Mouse (Mus musculus) T-cell, adult 2 months (primary cell): Measurements from ENCODE around the gene Psat1.

Experiments used
- DNase-seq: peaks from one replicate; pipeline ENCODE4 v3.0.0; 2022; ENCODE audit warnings: low spot score

Psat1 gene

DNA sequence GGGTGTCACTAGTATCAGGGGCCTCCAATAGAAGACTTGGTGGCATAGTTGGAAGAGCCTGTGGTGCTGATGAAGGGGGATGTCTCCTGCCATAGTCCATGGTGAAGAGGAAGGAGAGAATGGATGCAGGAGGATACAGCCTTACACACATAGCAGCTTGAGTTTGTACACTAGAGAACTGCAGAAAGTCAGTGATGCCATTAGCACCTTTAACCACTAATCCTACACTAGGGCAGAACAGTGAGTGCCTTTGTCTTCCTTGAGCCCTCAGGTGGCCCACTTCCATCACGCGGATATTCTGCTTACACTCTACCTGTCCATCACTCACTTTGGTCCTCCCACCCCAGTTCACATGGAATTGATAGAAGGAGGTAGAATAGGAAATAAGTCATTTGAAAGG is 83.0 kb downstream of the Psat1 start:
- no peak for DNase-seq

DNA sequence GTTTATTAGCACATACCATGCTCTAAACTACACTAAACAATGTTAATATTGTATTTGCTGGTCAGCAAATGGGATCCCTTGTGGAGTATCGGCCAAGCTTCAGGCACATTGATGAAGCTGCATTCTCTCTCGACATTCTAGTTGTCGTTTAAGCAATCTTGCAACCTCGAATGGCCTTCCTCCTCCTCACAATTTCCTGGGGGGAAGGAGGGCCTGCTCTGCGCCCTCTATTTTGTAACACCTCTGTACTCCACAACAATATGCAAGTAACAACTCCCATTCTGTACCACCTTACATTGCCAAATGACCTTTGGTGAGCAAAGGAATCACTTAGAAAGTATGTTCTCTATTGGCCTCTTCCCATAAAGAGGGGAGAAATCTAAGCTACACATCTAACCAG is 91.8 kb downstream of the Psat1 start:
- DNase-seq = no peak
